Mouse (Mus musculus): ENCODE data around the gene Tmem45b.

GRCm38 (mm10) chr9:31385947-31386354 is 78.3 kb downstream of the Tmem45b start, which contains the start of gene Nfrkb:
- TF ChIP-seq CTCF (conservative IDR thresholded peaks at IDR 0.05; ENCODE audit: low read length) = no peak
- TF ChIP-seq POU5F1 (IDR thresholded peaks at IDR 0.05; ENCODE audit: borderline replicate concordance, low read length) = no peak
- no peak for TF ChIP-seq NANOG (IDR thresholded peaks at IDR 0.05; ENCODE audit: borderline replicate concordance, low read length)

All from E14TG2a.4 (cell line).